Mouse (Mus musculus) megakaryocyte, embryonic 14.5 days (primary cell): ENCODE results near the gene Cyp2t4. TPM values are rescaled to one million over a fixed set of nuclear protein-coding genes. Genes with fewer than 3 reads are reported as not detected.

ENCODE experiments used
- H3K27me3 ChIP-seq: replicated peaks from 2 replicates; pipeline ENCODE3; 2012; ENCODE audit warnings: inconsistent platforms
- H3K36me3 ChIP-seq: replicated peaks from 2 replicates; pipeline ENCODE3; 2012; ENCODE audit warnings: low read length, inconsistent platforms, mixed read lengths
- H3K4me1 ChIP-seq: 2 replicates; pipeline ENCODE4 v1.6.1; 2012; ENCODE audit warnings: inconsistent platforms
- H3K4me3 ChIP-seq: replicated peaks from 2 replicates; pipeline ENCODE3; 2012; ENCODE audit warnings: moderate library complexity, mild to moderate bottlenecking, inconsistent platforms
- H3K9me3 ChIP-seq: 2 replicates; pipeline ENCODE4 v1.6.1; 2012; ENCODE audit warnings: inconsistent platforms
- FLI1 ChIP-seq: IDR thresholded peaks from 2 replicates; pipeline ENCODE4 v1.6.1; 2012; ENCODE audit warnings: low read length, inconsistent platforms, mixed read lengths
- GATA1 ChIP-seq: IDR thresholded peaks from 3 replicates; pipeline ENCODE4 v1.6.1; 2012; ENCODE audit warnings: mixed read lengths, low read length, inconsistent platforms, borderline replicate concordance
- polyA plus RNA-seq: library from polyadenylated mRNA; stranded (reverse); fragments of >175 nt; gene quantifications from 2 replicates; pipeline ENCODE4 v1.2.3, GENCODE M21; 2012; ENCODE audit warnings: low replicate concordance; ENCODE audit not compliant: insufficient read depth

Gene Cyp2t4
- polyA plus RNA-seq, 1 experiment = not detected

- peaks cover 63% of the 10 kb centered on the region for H3K4me1 ChIP-seq
Observed at GRCm38 (mm10) chr7:27197136-27197535, 43.6 kb downstream of the Cyp2t4 start.

GRCm38 (mm10) chr7:27197634-27198033 lies 44.1 kb downstream of the Cyp2t4 start:
- Histone ChIP-seq H3K9me3 (no peaks in the 10 kb centered on the region), H3K4me3 (no peak overlapping the region), H3K36me3 (peaks cover 43% of the 10 kb centered on the region), H3K4me1 (peaks cover 58% of the 10 kb centered on the region), H3K27me3 (no peaks in the 10 kb centered on the region)
- TF ChIP-seq GATA1 (no peak), FLI1 (no peak)

More at GRCm38 (mm10) chr7:27197136-27197535, 43.6 kb downstream of the Cyp2t4 start:
- H3K27me3 ChIP-seq = no peaks in the 10 kb centered on the region
- H3K4me3 ChIP-seq = peak overlapping the region; percentile 4
- peaks cover 43% of the 10 kb centered on the region for H3K36me3 ChIP-seq
- TF ChIP-seq FLI1 = no peak
- TF ChIP-seq GATA1 = no peak
- H3K9me3 ChIP-seq = no peaks in the 10 kb centered on the region

GRCm38 (mm10) chr7:27198355-27198754 lies 44.8 kb downstream of the Cyp2t4 start:
- TF ChIP-seq FLI1 (no peak), GATA1 (no peak)
- Histone ChIP-seq H3K9me3 (no peaks in the 10 kb centered on the region), H3K4me3 (no peak overlapping the region), H3K27me3 (no peaks in the 10 kb centered on the region), H3K4me1 (peaks cover 52% of the 10 kb centered on the region), H3K36me3 (peaks cover 43% of the 10 kb centered on the region)

GRCm38 (mm10) chr7:27198779-27199178 lies 45.3 kb downstream of the Cyp2t4 start:
- no peaks in the 10 kb centered on the region for H3K9me3 ChIP-seq
- peaks cover 43% of the 10 kb centered on the region for H3K36me3 ChIP-seq
- H3K4me3 ChIP-seq = no peak overlapping the region
- H3K4me1 ChIP-seq = peaks cover 47% of the 10 kb centered on the region
- H3K27me3 ChIP-seq = no peaks in the 10 kb centered on the region
- TF ChIP-seq FLI1 = no peak
- TF ChIP-seq GATA1 = no peak

GRCm38 (mm10) chr7:27203730-27204449 lies 50.4 kb downstream of the Cyp2t4 start:
- Histone ChIP-seq H3K9me3 (no peaks in the 10 kb centered on the region), H3K4me3 (no peak overlapping the region), H3K27me3 (no peaks in the 10 kb centered on the region), H3K36me3 (peaks cover 71% of the 10 kb centered on the region), H3K4me1 (peaks cover 14% of the 10 kb centered on the region)
- TF ChIP-seq FLI1 (no peak), GATA1 (no peak)

Other genes with a start within 250 kb of the Cyp2t4 start
- not detected in 2 replicates for gene Cyp2a22, start 214.3 kb upstream of the Cyp2t4 start, polyA plus RNA-seq
- gene Cyp2a12, start 124.6 kb upstream of the Cyp2t4 start, polyA plus RNA-seq = not detected in 2 replicates
- gene Cyp2f2, start 33.8 kb upstream of the Cyp2t4 start, polyA plus RNA-seq = not detected in 2 replicates
- gene Egln2, start 13.1 kb downstream of the Cyp2t4 start, polyA plus RNA-seq = 75.2 and 107 TPM in 2 replicates
- 400 and 700 TPM in 2 replicates for gene Rab4b, start 25.2 kb downstream of the Cyp2t4 start, polyA plus RNA-seq
- gene Gm21983, start 27.4 kb downstream of the Cyp2t4 start, polyA plus RNA-seq = not detected in 2 replicates
- not detected in 2 replicates for gene Mia, start 27.4 kb downstream of the Cyp2t4 start, polyA plus RNA-seq
- 1.0 and 2.3 TPM in 2 replicates for gene BC024978, start 42.1 kb downstream of the Cyp2t4 start, polyA plus RNA-seq
- 467 and 2,125 TPM in 2 replicates for gene Snrpa, start 42.6 kb downstream of the Cyp2t4 start, polyA plus RNA-seq
- gene Itpkc, start 74.9 kb downstream of the Cyp2t4 start, polyA plus RNA-seq = 1.0 and 3.0 TPM in 2 replicates
- 45.5 and 46.3 TPM in 2 replicates for gene Coq8b, start 79.3 kb downstream of the Cyp2t4 start, polyA plus RNA-seq
- 2.0 and 2.4 TPM in 2 replicates for gene Numbl, start 104.7 kb downstream of the Cyp2t4 start, polyA plus RNA-seq
- gene Ltbp4, start 184.0 kb downstream of the Cyp2t4 start, polyA plus RNA-seq = 0.28 TPM in 1 of 2 replicates, not detected in the other
- 214 and 344 TPM in 2 replicates for gene Shkbp1, start 202.3 kb downstream of the Cyp2t4 start, polyA plus RNA-seq
- gene Gm20479, start 203.7 kb downstream of the Cyp2t4 start, polyA plus RNA-seq = 1.4 and 7.6 TPM in 2 replicates